Mouse (Mus musculus): ENCODE data around the gene Tarbp1. TPM values are rescaled to one million over a fixed set of nuclear protein-coding genes. Genes with fewer than 3 reads are reported as not detected.

Tarbp1 gene
- polyA plus RNA-seq, 1 experiment from 2014 or later, result 2.5 TPM

GRCm38 (mm10) chr8:126391541-126391940, 83.3 kb downstream of the Tarbp1 start:
- no peak overlapping the region for H3K27ac ChIP-seq

GRCm38 (mm10) chr8:126387566-126387965, 87.3 kb downstream of the Tarbp1 start:
- H3K4me2 ChIP-seq (replicated peaks), result no peak overlapping the region
- H3K36me3 ChIP-seq (replicated peaks; ENCODE audit: control insufficient read depth, insufficient read depth), result no peaks in the 10 kb centered on the region
- no peaks in the 10 kb centered on the region for H3K27me3 ChIP-seq (ENCODE audit: control insufficient read depth, insufficient read depth, low read length)
- ATAC-seq (ENCODE audit: low FRiP score) (no peak), DNase-seq (ENCODE audit: low spot score) (no peak)
- WGBS, result 86% methylated on average over 4 of the region's 4 CpGs
- no peaks in the 10 kb centered on the region for H3K9me3 ChIP-seq (ENCODE audit: control insufficient read depth, low read length)
- H3K9ac ChIP-seq, result no peak overlapping the region
- H3K27ac ChIP-seq, result no peak overlapping the region
- no peak overlapping the region for H3K4me3 ChIP-seq (replicated peaks; ENCODE audit: low read length)
- H3K4me1 ChIP-seq (replicated peaks; ENCODE audit: control insufficient read depth, insufficient read depth, low read length), result no peaks in the 10 kb centered on the region

More at GRCm38 (mm10) chr8:126391541-126391940, 83.3 kb downstream of the Tarbp1 start:
- Histone ChIP-seq H3K4me2 (replicated peaks) (no peak overlapping the region), H3K9ac (no peak overlapping the region), H3K9me3 (ENCODE audit: control insufficient read depth, low read length) (no peaks in the 10 kb centered on the region), H3K36me3 (replicated peaks; ENCODE audit: control insufficient read depth, insufficient read depth) (no peaks in the 10 kb centered on the region), H3K4me3 (replicated peaks; ENCODE audit: low read length) (no peak overlapping the region), H3K27me3 (ENCODE audit: control insufficient read depth, insufficient read depth, low read length) (no peaks in the 10 kb centered on the region), H3K4me1 (replicated peaks; ENCODE audit: control insufficient read depth, insufficient read depth, low read length) (no peaks in the 10 kb centered on the region; the same call in 1 of the 2 replicates)
- ATAC-seq (ENCODE audit: low FRiP score) (no peak), DNase-seq (ENCODE audit: low spot score) (peak; percentile 51)
- 60% methylated on average over 2 of the region's 2 CpGs for WGBS

GRCm38 (mm10) chr8:126382749-126383148, 92.1 kb downstream of the Tarbp1 start:
- Histone ChIP-seq H3K4me1 (replicated peaks; ENCODE audit: control insufficient read depth, insufficient read depth, low read length) (no peaks in the 10 kb centered on the region), H3K27ac (no peak overlapping the region), H3K36me3 (replicated peaks; ENCODE audit: control insufficient read depth, insufficient read depth) (no peaks in the 10 kb centered on the region), H3K27me3 (ENCODE audit: control insufficient read depth, insufficient read depth, low read length) (no peaks in the 10 kb centered on the region), H3K9me3 (ENCODE audit: control insufficient read depth, low read length) (no peaks in the 10 kb centered on the region), H3K4me2 (replicated peaks) (no peak overlapping the region), H3K9ac (no peak overlapping the region), H3K4me3 (replicated peaks; ENCODE audit: low read length) (no peak overlapping the region)
- ATAC-seq (ENCODE audit: low FRiP score) (no peak), DNase-seq (ENCODE audit: low spot score) (peak; percentile 61)
- 71% methylated on average over 5 of the region's 5 CpGs for WGBS

GRCm38 (mm10) chr8:126382216-126382615, 92.6 kb downstream of the Tarbp1 start:
- Histone ChIP-seq H3K9ac (no peak overlapping the region), H3K4me1 (replicated peaks; ENCODE audit: control insufficient read depth, insufficient read depth, low read length) (no peaks in the 10 kb centered on the region), H3K4me2 (replicated peaks) (no peak overlapping the region), H3K27ac (no peak overlapping the region), H3K36me3 (replicated peaks; ENCODE audit: control insufficient read depth, insufficient read depth) (no peaks in the 10 kb centered on the region), H3K4me3 (replicated peaks; ENCODE audit: low read length) (no peak overlapping the region), H3K27me3 (ENCODE audit: control insufficient read depth, insufficient read depth, low read length) (no peaks in the 10 kb centered on the region), H3K9me3 (ENCODE audit: control insufficient read depth, low read length) (no peaks in the 10 kb centered on the region)
- no peak for DNase-seq (ENCODE audit: low spot score)
- 43% methylated on average over 14 of the region's 14 CpGs for WGBS
- ATAC-seq (ENCODE audit: low FRiP score), result no peak

- Histone ChIP-seq H3K36me3 (replicated peaks; ENCODE audit: control insufficient read depth, insufficient read depth) (no peaks in the 10 kb centered on the region), H3K4me1 (replicated peaks; ENCODE audit: control insufficient read depth, insufficient read depth, low read length) (no peaks in the 10 kb centered on the region), H3K9ac (no peak overlapping the region), H3K9me3 (ENCODE audit: control insufficient read depth, low read length) (no peaks in the 10 kb centered on the region), H3K27ac (no peak overlapping the region), H3K4me3 (replicated peaks; ENCODE audit: low read length) (no peak overlapping the region), H3K4me2 (replicated peaks) (no peak overlapping the region), H3K27me3 (ENCODE audit: control insufficient read depth, insufficient read depth, low read length) (no peaks in the 10 kb centered on the region)
- DNase-seq (ENCODE audit: low spot score) (no peak), ATAC-seq (ENCODE audit: low FRiP score) (no peak)
- 84% methylated on average over 7 of the region's 7 CpGs for WGBS
Observed at GRCm38 (mm10) chr8:126381299-126381698, 93.6 kb downstream of the Tarbp1 start.

GRCm38 (mm10) chr8:126380141-126380540, 94.7 kb downstream of the Tarbp1 start:
- Histone ChIP-seq H3K27me3 (ENCODE audit: control insufficient read depth, insufficient read depth, low read length) (no peaks in the 10 kb centered on the region), H3K27ac (no peak overlapping the region), H3K4me2 (replicated peaks) (no peak overlapping the region), H3K4me1 (replicated peaks; ENCODE audit: control insufficient read depth, insufficient read depth, low read length) (no peaks in the 10 kb centered on the region), H3K36me3 (replicated peaks; ENCODE audit: control insufficient read depth, insufficient read depth) (no peaks in the 10 kb centered on the region), H3K4me3 (replicated peaks; ENCODE audit: low read length) (no peak overlapping the region), H3K9me3 (ENCODE audit: control insufficient read depth, low read length) (no peaks in the 10 kb centered on the region), H3K9ac (no peak overlapping the region)
- ATAC-seq (ENCODE audit: low FRiP score), result no peak
- 67% methylated on average over 2 of the region's 2 CpGs for WGBS
- DNase-seq (ENCODE audit: low spot score), result no peak

GRCm38 (mm10) chr8:126379580-126379979, 95.3 kb downstream of the Tarbp1 start:
- ATAC-seq (ENCODE audit: low FRiP score), result no peak

More at GRCm38 (mm10) chr8:126379580-126379979, 95.3 kb downstream of the Tarbp1 start:
- H3K4me1 ChIP-seq (replicated peaks; ENCODE audit: control insufficient read depth, insufficient read depth, low read length), result no peaks in the 10 kb centered on the region
- DNase-seq (ENCODE audit: low spot score), result no peak
- H3K4me2 ChIP-seq (replicated peaks), result no peak overlapping the region
- H3K27ac ChIP-seq, result no peak overlapping the region
- WGBS, result 88% methylated on average over 6 of the region's 6 CpGs
- no peak overlapping the region for H3K4me3 ChIP-seq (replicated peaks; ENCODE audit: low read length)
- H3K9ac ChIP-seq, result no peak overlapping the region
- no peaks in the 10 kb centered on the region for H3K9me3 ChIP-seq (ENCODE audit: control insufficient read depth, low read length)
- no peaks in the 10 kb centered on the region for H3K27me3 ChIP-seq (ENCODE audit: control insufficient read depth, insufficient read depth, low read length)
- H3K36me3 ChIP-seq (replicated peaks; ENCODE audit: control insufficient read depth, insufficient read depth), result no peaks in the 10 kb centered on the region

Other genes starting within 250 kb of the Tarbp1 start
- 3.4 and 3.6 TPM in 2 replicates for gene Slc35f3, start 176.5 kb downstream of the Tarbp1 start, polyA plus RNA-seq (2014; fragmentation: Nextera tagmentation; extraction: Ambion mirVana)
- 44.7 and 51.1 TPM in 2 replicates for gene Coa6, start 52.5 kb downstream of the Tarbp1 start, polyA plus RNA-seq (2014; fragmentation: Nextera tagmentation; extraction: Ambion mirVana)
- 7.2 and 7.4 TPM in 2 replicates for gene Irf2bp2, start 118.9 kb upstream of the Tarbp1 start, polyA plus RNA-seq (2014; fragmentation: Nextera tagmentation; extraction: Ambion mirVana)